Mouse (Mus musculus) liver, adult 2 months (tissue): ENCODE data around the gene Rac3. TPM values are rescaled to one million over a fixed set of nuclear protein-coding genes. Genes with fewer than 3 reads are reported as not detected.
"Not testable (repeated sequence)": the region's sequence is repeated elsewhere in the genome, so short reads cannot be mapped to it uniquely, and the experiment has no call there.

Experiments used
- DNase-seq: peaks from one replicate; pipeline ENCODE4 v3.0.0-alpha.2; 2011; ENCODE audit warnings: low read depth, low spot score; ENCODE audit errors: extremely low read depth
- H3K27ac ChIP-seq: fragments of 200-500 bp; replicated peaks from 2 replicates; pipeline ENCODE4 v1.5.1; 2012; ENCODE audit warnings: low read depth, mild to moderate bottlenecking, control low read depth, inconsistent platforms, low read length; ENCODE audit not compliant: insufficient read depth
- H3K27me3 ChIP-seq: fragments of 200-500 bp; 2 replicates; pipeline ENCODE4 v1.6.1; 2012; ENCODE audit warnings: mild to moderate bottlenecking, moderate library complexity, low read length, inconsistent platforms; ENCODE audit not compliant: control insufficient read depth, insufficient read depth
- H3K36me3 ChIP-seq: fragments of 200-500 bp; 2 replicates; pipeline ENCODE4 v1.6.1; 2012; ENCODE audit warnings: low read length, inconsistent platforms; ENCODE audit not compliant: control insufficient read depth, insufficient read depth
- H3K4me1 ChIP-seq: fragments of 200-500 bp; 2 replicates; pipeline ENCODE4 v1.6.1; 2011; ENCODE audit warnings: low read length; ENCODE audit not compliant: control insufficient read depth, insufficient read depth
- H3K4me3 ChIP-seq: fragments of 200-500 bp; 2 replicates; pipeline ENCODE4 v1.5.1; 2011; ENCODE audit warnings: low read depth, mild to moderate bottlenecking, control low read depth, low read length, moderate library complexity; ENCODE audit not compliant: insufficient read depth
- H3K79me2 ChIP-seq: fragments of 200-500 bp; 2 replicates; pipeline ENCODE4 v1.6.1; 2012; ENCODE audit warnings: inconsistent platforms, mild to moderate bottlenecking, low read length, moderate library complexity; ENCODE audit not compliant: control insufficient read depth, insufficient read depth
- H3K9ac ChIP-seq: fragments of 200-500 bp; 2 replicates; pipeline ENCODE4 v1.6.1; 2012; ENCODE audit warnings: low read depth, mild to moderate bottlenecking, control low read depth, inconsistent platforms, low read length
- CTCF ChIP-seq: fragments of 200-500 bp; IDR thresholded peaks from 2 replicates; pipeline ENCODE4 v1.5.1; 2011; ENCODE audit warnings: low read depth, low read length, control low read depth
- POLR2A ChIP-seq: fragments of 200-500 bp; IDR thresholded peaks from 2 replicates; pipeline ENCODE4 v1.6.1; 2011; ENCODE audit warnings: low read length, control low read depth; ENCODE audit not compliant: insufficient read depth; ENCODE audit errors: extremely low read depth
- WGBS: fragments of 180-500 bp; shearing (Covaris S2); methylation state at CpG from one replicate; pipeline ENCODE4 v1.1.7; 2018; 5-methylcytosine and 5-hydroxymethylcytosine counted together
- polyA plus RNA-seq: library from polyadenylated mRNA; depleted of rRNA; stranded (reverse); fragments of >200 nt; gene quantifications from 2 replicates; pipeline ENCODE4 v1.2.3, GENCODE M21; 2012; rRNA removed
- total RNA-seq: library from RNA; depleted of rRNA; stranded (reverse); fragments of >200 nt; gene quantifications from 2 replicates; pipeline ENCODE4 v1.2.3, GENCODE M21; 2014; rRNA removed

Gene Rac3
- total RNA-seq (0.20 and 0.55 TPM in 2 replicates), polyA plus RNA-seq (0.72 and 1.1 TPM in 2 replicates)

DNA sequence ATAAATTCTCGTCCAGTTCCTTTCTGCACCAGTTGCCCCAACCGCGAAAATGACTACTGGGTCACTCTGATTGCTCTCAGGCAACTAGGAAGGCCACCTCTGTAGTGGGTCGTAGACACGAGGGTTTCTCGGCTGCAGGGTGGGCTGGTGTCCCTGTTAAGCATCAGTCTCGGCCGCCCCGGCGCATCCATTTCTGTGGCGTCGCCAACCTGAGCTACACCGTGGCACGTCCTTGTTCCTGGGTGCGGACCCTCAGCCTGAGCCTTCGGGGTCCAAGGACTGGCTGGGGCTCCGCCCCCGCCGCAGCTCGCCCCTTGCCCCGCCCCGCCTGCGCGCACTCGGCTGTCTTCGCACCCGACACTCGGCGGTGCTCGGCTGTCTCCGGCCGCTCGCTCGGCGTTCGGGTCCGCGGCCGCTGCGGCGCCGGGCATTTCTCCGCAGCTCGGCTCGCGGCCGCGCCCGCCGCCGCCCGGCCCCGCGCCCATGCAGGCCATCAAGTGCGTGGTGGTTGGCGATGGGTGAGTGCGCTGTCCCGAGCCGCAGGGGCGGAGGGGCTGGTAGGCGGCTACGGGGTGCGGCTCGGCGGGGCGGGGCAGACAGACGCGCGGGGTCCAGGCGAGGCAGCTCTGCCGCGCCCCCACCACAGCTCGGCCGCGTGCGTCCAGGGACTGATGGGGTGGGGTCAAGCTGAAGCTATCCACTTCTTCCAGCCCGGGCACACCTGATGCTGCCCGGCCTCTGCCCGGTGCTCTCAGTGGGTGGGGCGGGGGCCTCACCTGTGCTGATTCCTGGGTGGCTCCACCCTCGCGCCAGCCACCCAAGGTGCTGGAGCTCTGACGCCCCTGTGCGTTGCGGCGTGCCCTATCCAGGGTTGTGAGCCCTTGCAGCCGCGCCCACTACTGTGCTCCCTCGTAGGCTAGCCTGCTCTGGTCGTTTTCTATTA is at the start of gene Rac3:
Gene Rac3, plus strand, starts transcription at position 347 of the 943 bp plus-strand sequence.
- Histone ChIP-seq H3K27me3 (no peaks in the 10 kb centered on the region), H3K27ac (no peak within 1 kb of the TSS), H3K4me3 (peak within 1 kb of the TSS; percentile 42; the same call in 1 of the 2 replicates), H3K36me3 (peaks cover 4% of the 10 kb centered on the region), H3K79me2 (no peaks in the 10 kb centered on the region), H3K4me1 (peaks cover 10% of the 10 kb centered on the region; the same call in 1 of the 2 replicates), H3K9ac (peak within 1 kb of the TSS; percentile 67)
- no peak for DNase-seq
- WGBS, result 4% methylated on average over 89 of the region's 90 CpGs
- TF ChIP-seq POLR2A, result 0 out of 2 replicates have a peak, but pooled peaks have one; percentile 8
- TF ChIP-seq CTCF, result no peak

DNA sequence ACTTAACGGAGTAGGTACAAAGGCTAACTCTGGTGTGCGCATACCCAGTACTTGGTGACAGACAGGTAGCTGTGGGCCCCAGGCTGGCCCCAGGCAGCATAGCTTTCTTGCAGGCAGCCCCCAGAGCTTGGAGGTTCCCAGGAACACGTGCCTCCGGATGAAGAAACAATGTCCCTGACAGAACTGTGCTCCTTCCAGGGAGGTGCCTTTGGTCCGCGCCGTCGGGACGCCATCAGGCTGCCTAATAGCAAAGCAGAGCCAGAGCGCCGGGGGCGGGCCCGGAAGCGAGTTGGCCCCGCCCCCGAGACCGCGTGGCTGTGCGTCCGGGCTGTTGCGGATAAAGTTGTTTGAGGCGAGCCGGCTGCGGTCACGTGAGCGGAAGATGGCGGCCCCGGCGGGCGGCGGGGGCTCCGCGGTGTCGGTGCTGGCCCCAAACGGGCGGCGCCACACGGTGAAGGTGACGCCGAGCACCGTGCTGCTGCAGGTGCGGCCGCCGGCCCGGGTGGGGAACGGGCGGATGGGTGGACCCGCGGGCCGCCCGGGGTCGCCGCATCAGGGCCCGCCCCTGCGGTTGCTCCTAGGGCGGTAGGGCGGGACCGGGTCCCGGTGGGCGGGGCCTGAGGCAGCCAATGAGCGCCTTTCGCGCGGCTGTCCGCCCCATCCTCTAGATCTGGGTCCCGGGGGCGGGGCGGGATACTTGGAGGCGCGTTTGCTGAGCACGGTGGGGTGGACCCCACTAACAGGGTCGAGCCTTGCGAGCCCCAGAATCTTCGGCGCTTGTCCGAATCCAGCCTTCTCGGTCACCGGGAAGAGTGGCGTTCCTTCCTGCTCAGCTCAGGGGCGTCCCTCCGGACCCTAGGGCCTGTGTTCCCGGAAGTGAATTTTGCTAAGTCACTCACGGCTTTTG is 48.3 kb upstream of the Rac3 start, which contains the start of gene Aspscr1:
Gene Aspscr1, plus strand, starts transcription at position 287 of the 907 bp plus-strand sequence.
- peak within 1 kb of the TSS; percentile 95 for H3K4me3 ChIP-seq
- peaks cover 30% of the 10 kb centered on the region for H3K4me1 ChIP-seq
- TF ChIP-seq CTCF (no peak), POLR2A (peak; percentile 90)
- DNase-seq, result peak; percentile 79
- under 1% methylated on average over 83 of the region's 83 CpGs for WGBS
- H3K9ac ChIP-seq, result peak within 1 kb of the TSS; percentile 94
- peak within 1 kb of the TSS; percentile 99 for H3K27ac ChIP-seq
- H3K27me3 ChIP-seq, result no peaks in the 10 kb centered on the region
- no peaks in the 10 kb centered on the region for H3K36me3 ChIP-seq
- H3K79me2 ChIP-seq, result peaks cover 14% of the 10 kb centered on the region; the same call in 1 of the 2 replicates

DNA sequence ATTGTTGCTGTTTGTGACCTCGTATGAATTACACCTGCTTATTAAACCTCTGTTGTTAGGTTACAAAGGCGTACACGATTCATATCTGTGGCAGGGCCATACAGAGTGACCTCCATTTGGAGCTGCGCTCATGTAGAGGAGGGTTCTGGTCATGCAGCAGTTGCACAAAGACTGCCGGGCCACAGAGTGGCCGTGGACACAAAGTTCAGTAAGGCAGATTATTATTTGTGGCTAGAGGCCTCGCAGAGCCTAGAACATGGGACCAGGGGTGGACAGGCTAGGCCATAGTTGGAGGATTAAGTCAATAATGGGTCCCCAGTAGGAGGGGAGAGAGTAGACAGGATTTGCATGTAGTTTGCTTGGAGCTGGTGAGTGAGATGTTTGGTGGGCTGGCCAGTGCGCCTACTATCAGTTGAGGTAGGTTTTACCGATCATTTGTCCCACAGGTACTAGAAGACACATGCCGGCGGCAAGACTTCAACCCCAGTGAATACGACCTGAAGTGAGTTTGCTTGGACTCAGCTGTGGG is 47.6 kb upstream of the Rac3 start:
- Histone ChIP-seq H3K4me3 (peak overlapping the region; percentile 95), H3K36me3 (peaks cover 3% of the 10 kb centered on the region; the same call in 1 of the 2 replicates), H3K27ac (peak overlapping the region; percentile 99), H3K9ac (peak overlapping the region; percentile 94), H3K79me2 (peaks cover 17% of the 10 kb centered on the region; the same call in 1 of the 2 replicates), H3K4me1 (peaks cover 37% of the 10 kb centered on the region), H3K27me3 (no peaks in the 10 kb centered on the region)
- WGBS, result 15% methylated on average over 12 of the region's 12 CpGs
- no peak for DNase-seq
- TF ChIP-seq POLR2A, result no peak
- no peak for TF ChIP-seq CTCF

DNA sequence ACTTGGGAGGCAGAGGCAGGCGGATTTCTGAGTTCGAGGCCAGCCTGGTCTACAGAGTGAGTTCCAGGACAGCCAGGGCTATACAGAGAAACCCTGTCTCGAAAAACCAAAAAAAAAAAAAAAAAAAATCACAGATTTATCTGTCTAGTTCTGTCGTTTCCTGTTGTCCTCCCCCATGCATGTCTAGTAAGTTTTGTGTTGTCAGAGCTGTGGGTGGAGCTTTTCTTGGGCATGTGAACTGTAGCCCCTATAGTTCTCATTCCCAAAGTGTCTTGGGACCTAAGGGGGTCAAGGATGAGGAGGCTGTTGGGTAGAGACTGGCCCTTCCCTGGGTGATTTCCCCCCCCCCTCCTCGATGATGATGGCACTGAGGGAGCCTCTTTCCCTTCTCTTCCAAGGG is 45.4 kb upstream of the Rac3 start:
- not testable (repeated sequence) for H3K9ac ChIP-seq, H3K4me3 ChIP-seq, H3K27me3 ChIP-seq, DNase-seq, H3K36me3 ChIP-seq
- peaks cover 17% of the 10 kb centered on the region; the same call in 1 of the 2 replicates for H3K79me2 ChIP-seq
- peak overlapping the region; percentile 59; the same call in 1 of the 2 replicates for H3K27ac ChIP-seq
- 74% methylated on average over 5 of the region's 5 CpGs for WGBS
- peaks cover 50% of the 10 kb centered on the region for H3K4me1 ChIP-seq

DNA sequence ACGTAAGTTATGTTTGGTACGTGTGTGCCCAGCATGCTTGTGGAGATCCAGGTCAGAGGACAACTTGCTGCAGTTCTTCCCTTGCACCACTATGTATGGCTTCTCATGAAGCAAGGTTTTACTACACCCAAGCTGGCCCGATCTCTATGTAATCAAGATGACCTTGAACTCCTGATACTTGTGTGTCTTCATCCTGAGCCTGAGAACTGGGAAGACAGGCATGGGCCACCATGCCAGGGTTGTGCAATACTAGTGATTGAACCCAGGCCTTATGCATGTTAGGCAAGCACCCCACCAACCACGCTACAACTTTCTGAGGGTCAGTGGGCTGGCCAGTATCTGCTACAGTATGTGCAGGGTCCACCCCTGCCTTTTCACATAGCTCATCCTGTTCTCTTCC is 44.3 kb upstream of the Rac3 start:
- 40% methylated on average over 4 of the region's 4 CpGs for WGBS
- H3K27ac ChIP-seq, result peak overlapping the region; percentile 73

More for the DNA sequence above, 44.3 kb upstream of the Rac3 start:
- peak; percentile 93 for DNase-seq
- Histone ChIP-seq H3K9ac (peak overlapping the region; percentile 38; the same call in 1 of the 2 replicates), H3K4me1 (peaks cover 52% of the 10 kb centered on the region), H3K36me3 (peaks cover 8% of the 10 kb centered on the region; the same call in 1 of the 2 replicates), H3K79me2 (peaks cover 17% of the 10 kb centered on the region; the same call in 1 of the 2 replicates), H3K27me3 (no peaks in the 10 kb centered on the region), H3K4me3 (no peak overlapping the region)
- TF ChIP-seq CTCF, result no peak
